Mouse (Mus musculus) hindbrain, embryonic 11.5 days (tissue): ENCODE data around the gene Suv39h2. TPM values are rescaled to one million over a fixed set of nuclear protein-coding genes. Genes with fewer than 3 reads are reported as not detected.

Source experiments
- ATAC-seq: fragments of 200-750 bp; cut with Nextera tagmentation; 2 replicates; pipeline ENCODE4 v1.8.0; 2017; ENCODE audit warnings: mild to moderate bottlenecking, moderate TSS enrichment, moderate library complexity; ENCODE audit not compliant: low FRiP score
- DNase-seq: peaks from one replicate; pipeline ENCODE4 v3.0.0-alpha.2; 2015; ENCODE audit warnings: low spot score
- H3K27ac ChIP-seq: fragments of 300-500 bp; sonication (generic); 2 replicates; pipeline ENCODE4 v1.5.1; 2014; ENCODE audit warnings: mild to moderate bottlenecking, low read depth, low read length
- H3K27me3 ChIP-seq: fragments of 300-500 bp; sonication (generic); 2 replicates; pipeline ENCODE4 v1.6.1; 2014; ENCODE audit warnings: mild to moderate bottlenecking, low read length, moderate library complexity, mixed read lengths; ENCODE audit not compliant: control insufficient read depth, insufficient read depth
- H3K36me3 ChIP-seq: fragments of 300-500 bp; sonication (generic); 2 replicates; pipeline ENCODE4 v1.6.1; 2014; ENCODE audit warnings: mild to moderate bottlenecking, low read length, moderate library complexity, mixed read lengths; ENCODE audit not compliant: control insufficient read depth, insufficient read depth
- H3K4me1 ChIP-seq: fragments of 300-500 bp; sonication (generic); replicated peaks from 2 replicates; pipeline ENCODE4 v1.6.1; 2014; ENCODE audit warnings: low read length, mixed read lengths; ENCODE audit not compliant: control insufficient read depth, insufficient read depth
- H3K4me2 ChIP-seq: fragments of 300-500 bp; sonication (generic); replicated peaks from 2 replicates; pipeline ENCODE4 v1.6.1; 2014; ENCODE audit warnings: mild to moderate bottlenecking, low read depth, low read length
- H3K4me3 ChIP-seq: fragments of 300-500 bp; sonication (generic); 2 replicates; pipeline ENCODE4 v1.5.1; 2014; ENCODE audit warnings: low read depth, low read length
- H3K9ac ChIP-seq: fragments of 300-500 bp; sonication (generic); 2 replicates; pipeline ENCODE4 v1.6.1; 2014; ENCODE audit warnings: low read depth, low read length
- H3K9me3 ChIP-seq: fragments of 300-500 bp; sonication (generic); 2 replicates; pipeline ENCODE4 v1.6.1; 2016; ENCODE audit warnings: low read length; ENCODE audit not compliant: control insufficient read depth
- WGBS: fragments of 180-500 bp; shearing (Covaris S2); extraction: QIAGEN DNeasy Blood & Tissue Kit; methylation state at CpG from one replicate; pipeline ENCODE4 v1.1.7; 2014; 5-methylcytosine and 5-hydroxymethylcytosine counted together
- polyA plus RNA-seq: library from polyadenylated mRNA; unstranded; fragments of >200 nt; fragmentation: Nextera tagmentation; extraction: Ambion mirVana; gene quantifications from 2 replicates; pipeline ENCODE4 v1.2.1, GENCODE M21; 2014

The Suv39h2 gene
- polyA plus RNA-seq, 1 experiment from 2014 or later: 39.7 TPM

GRCm38 (mm10) chr2:3415676-3416075 is 59.2 kb downstream of the Suv39h2 start:
- H3K27me3 ChIP-seq: 0 out of 2 replicates have a peak, but pooled peaks cover 5% of the 10 kb centered on the region
- WGBS: 61% methylated on average over 1 of the region's 1 CpGs
- no peak for ATAC-seq
- DNase-seq: no peak
- H3K4me2 ChIP-seq: no peak overlapping the region
- H3K9ac ChIP-seq: no peak overlapping the region
- H3K36me3 ChIP-seq: no peaks in the 10 kb centered on the region
- H3K4me3 ChIP-seq: no peak overlapping the region
- peaks cover 7% of the 10 kb centered on the region; the same call in 1 of the 2 replicates for H3K4me1 ChIP-seq
- no peaks in the 10 kb centered on the region for H3K9me3 ChIP-seq
- no peak overlapping the region for H3K27ac ChIP-seq

GRCm38 (mm10) chr2:3414241-3414640 is 60.6 kb downstream of the Suv39h2 start:
- Histone ChIP-seq H3K36me3 (no peaks in the 10 kb centered on the region), H3K4me2 (no peak overlapping the region), H3K4me1 (no peaks in the 10 kb centered on the region), H3K9ac (no peak overlapping the region), H3K4me3 (no peak overlapping the region), H3K9me3 (no peaks in the 10 kb centered on the region), H3K27me3 (0 out of 2 replicates have a peak, but pooled peaks cover 5% of the 10 kb centered on the region), H3K27ac (no peak overlapping the region)
- 33% methylated on average over 4 of the region's 4 CpGs for WGBS
- peak; percentile 78 for DNase-seq
- ATAC-seq: no peak

GRCm38 (mm10) chr2:3407756-3408155 is 67.1 kb downstream of the Suv39h2 start:
- no peaks in the 10 kb centered on the region for H3K27me3 ChIP-seq
- no peak overlapping the region for H3K9ac ChIP-seq
- no peak overlapping the region for H3K27ac ChIP-seq
- DNase-seq (no peak), ATAC-seq (no peak)
- no peaks in the 10 kb centered on the region for H3K36me3 ChIP-seq
- no peaks in the 10 kb centered on the region for H3K9me3 ChIP-seq
- H3K4me3 ChIP-seq: no peak overlapping the region
- H3K4me2 ChIP-seq: no peak overlapping the region
- no peaks in the 10 kb centered on the region for H3K4me1 ChIP-seq
- 80% methylated on average over 7 of the region's 7 CpGs for WGBS

- H3K9me3 ChIP-seq: no peaks in the 10 kb centered on the region
- no peaks in the 10 kb centered on the region for H3K27me3 ChIP-seq
- WGBS: 88% methylated on average over 4 of the region's 4 CpGs
- H3K9ac ChIP-seq: no peak overlapping the region
- no peaks in the 10 kb centered on the region for H3K36me3 ChIP-seq
- H3K4me2 ChIP-seq: no peak overlapping the region
- no peak overlapping the region for H3K4me3 ChIP-seq
- no peak for DNase-seq
- no peak for ATAC-seq
- H3K27ac ChIP-seq: no peak overlapping the region
- H3K4me1 ChIP-seq: no peaks in the 10 kb centered on the region
These were observed 68.8 kb downstream of the Suv39h2 start for GRCm38 (mm10) chr2:3405981-3406380.

Other genes with a start within 250 kb of the Suv39h2 start
- 64.2 and 76.5 TPM in 2 replicates for gene Nmt2, start 190.8 kb downstream of the Suv39h2 start, polyA plus RNA-seq
- gene Rpp38, start 142.4 kb downstream of the Suv39h2 start, polyA plus RNA-seq: 16.2 and 20.5 TPM in 2 replicates
- 0.36 and 0.52 TPM in 2 replicates for gene Acbd7, start 138.9 kb downstream of the Suv39h2 start, polyA plus RNA-seq
- gene Olah, start 77.8 kb downstream of the Suv39h2 start, polyA plus RNA-seq: 0.11 TPM in 1 of 2 replicates, not detected in the other
- gene Meig1, start 52.4 kb downstream of the Suv39h2 start, polyA plus RNA-seq: 5.3 and 7.7 TPM in 2 replicates
- 8.6 and 11.0 TPM in 2 replicates for gene Dclre1c, start 50.9 kb downstream of the Suv39h2 start, polyA plus RNA-seq
- 6.9 and 8.2 TPM in 2 replicates for gene Gm45902, start 37.8 kb upstream of the Suv39h2 start, polyA plus RNA-seq
- 108 and 111 TPM in 2 replicates for gene Hspa14, start 37.8 kb upstream of the Suv39h2 start, polyA plus RNA-seq
- gene Cdnf, start 38.0 kb upstream of the Suv39h2 start, polyA plus RNA-seq: 0.19 and 0.43 TPM in 2 replicates
- 65.8 and 70.9 TPM in 2 replicates for gene Fam107b, start 95.5 kb upstream of the Suv39h2 start, polyA plus RNA-seq